In the genomic region with DNA sequence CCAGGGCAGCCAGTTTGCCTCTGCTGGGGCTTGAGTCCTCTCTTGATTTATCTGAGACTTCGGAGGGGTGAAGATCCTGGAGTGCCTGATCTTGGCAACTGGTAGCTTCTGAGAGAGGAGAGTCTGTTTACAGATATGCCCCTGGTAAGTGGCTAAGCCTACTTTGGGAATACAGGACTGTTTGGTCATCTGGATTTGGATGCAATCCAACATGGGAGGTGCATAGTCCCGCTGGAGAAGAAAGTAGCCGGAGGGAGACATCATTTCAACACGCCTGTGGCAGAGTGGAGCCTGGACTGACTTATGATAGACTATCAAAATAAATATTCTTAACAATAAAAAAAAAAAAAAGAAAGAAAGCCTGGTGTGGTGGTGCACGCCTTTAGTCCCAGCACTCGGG, we compare ENCODE assay signal across 19 mouse cellular contexts. TPM values are rescaled to one million over a fixed set of nuclear protein-coding genes. Genes with fewer than 3 reads are reported as not detected.
DNase-seq lines count a peak whose midpoint lies in the region; TF ChIP-seq lines count a peak whose summit lies in the region.
"Had no signal": no experiment of that assay in that cellular context is flagged by ENCODE, and none has a peak within 500 bp of the region (broad histone marks: within the 10 kb centered on the region; RNA-seq: fewer than 3 reads in every experiment).

No protein-coding gene starts in this region.

- peak; percentile 58 to 76 for DNase-seq in lung, adult 18-20 months
- DNase-seq in lung, adult 2 months, result no peak
- peak; percentile 80 for DNase-seq in MN1 (ENCODE audit: low spot score)
- DNase-seq in lung, postnatal 10 days, result peak; percentile 48
- DNase-seq in layer of hippocampus, adult 18-20 months (ENCODE audit: low spot score in 2 of 2), result no peak
- no peak for DNase-seq in gastrocnemius, postnatal 25 days
- DNase-seq in left cerebral cortex, adult 18-20 months (ENCODE audit: low spot score in 2 of 2), result no peak
- DNase-seq: B cell, adult 2 months; cerebellum, adult 2 months; cerebellum, postnatal 25 days; gastrocnemius, postnatal 36 days; heart, adult 11 months; heart, postnatal 36 days had no signal

- no peak for TF ChIP-seq CTCF in lung, adult 2 months (IDR thresholded peaks at IDR 0.05; ENCODE audit: insufficient read depth, low read length)

- peaks cover 9% of the 10 kb centered on the region for H3K4me1 ChIP-seq in lung, adult 2 months (ENCODE audit: control insufficient read depth, insufficient read depth, low read length)

- no peak for TF ChIP-seq POLR2A in lung, adult 2 months (IDR thresholded peaks at IDR 0.05; ENCODE audit: borderline replicate concordance, extremely low read depth, low read depth, low read length)

- WGBS in lung, adult 2 months, result 42% methylated on average over 6 of the region's 6 CpGs

- no peak overlapping the region for H3K4me3 ChIP-seq in lung, adult 2 months (replicated peaks; ENCODE audit: extremely low read depth, low read depth, low read length)
- H3K4me3 ChIP-seq: embryonic facial prominence, embryonic 12.5 days; forebrain, embryonic 15.5 days; heart, embryonic 13.5 days; hindbrain, embryonic 12.5 days had no signal

RNA-seq across cellular contexts. Expression of a gene that starts 49.1 kb away (rescaled TPM):
- 1.3 and 2.6 TPM in 2 replicates for polyA plus RNA-seq in lung, adult 2 months (2012; rRNA removed)
- total RNA-seq in layer of hippocampus, adult 18-20 months (2021), result under 1 TPM; 0.13 to 0.17 TPM
- not detected for total RNA-seq in gastrocnemius, postnatal 25 days (2021)
- under 1 TPM; 0.35 to 0.56 TPM for total RNA-seq in left cerebral cortex, adult 18-20 months (2021)
- total RNA-seq: gastrocnemius, adult 18-20 months; gastrocnemius, postnatal 36 days; heart, postnatal 36 days had no signal
- polyA plus RNA-seq: inflammation-experienced regulatory T-cells, adult 6 months had no signal

Comparison
In these comparisons a context has a peak if more than half of its experiments do, and no peak if none do; other contexts are left out.
1. DNase-seq: peak in lung, adult 18-20 months (2 of 2), MN1 (single experiment) and lung, postnatal 10 days (single experiment); none in lung, adult 2 months (single experiment), layer of hippocampus, adult 18-20 months (0 of 2), gastrocnemius, postnatal 25 days (single experiment) and left cerebral cortex, adult 18-20 months (0 of 2).